Mouse (Mus musculus): ENCODE measurements around the gene Patz1.

- TF ChIP-seq CTCF (conservative IDR thresholded peaks at IDR 0.05; ENCODE audit: low read length) = no peak
- no peak for TF ChIP-seq POU5F1 (IDR thresholded peaks at IDR 0.05; ENCODE audit: borderline replicate concordance, low read length)
- no peak for TF ChIP-seq NANOG (IDR thresholded peaks at IDR 0.05; ENCODE audit: borderline replicate concordance, low read length)
Measured at GRCm38 (mm10) chr11:3337961-3338360, 49.3 kb downstream of the Patz1 start.
